Mouse (Mus musculus) liver, embryonic 14.5 days (tissue): ENCODE measurements around the gene Myb.

Source experiments
- CTCF ChIP-seq: IDR thresholded peaks from 2 replicates; pipeline ENCODE4 v1.5.1; 2016; ENCODE audit warnings: antibody characterized with exemption, low read depth, control low read depth
- EP300 ChIP-seq: IDR thresholded peaks from 2 replicates; pipeline ENCODE4 v1.6.1; 2016; ENCODE audit warnings: antibody characterized with exemption, low read depth

DNA sequence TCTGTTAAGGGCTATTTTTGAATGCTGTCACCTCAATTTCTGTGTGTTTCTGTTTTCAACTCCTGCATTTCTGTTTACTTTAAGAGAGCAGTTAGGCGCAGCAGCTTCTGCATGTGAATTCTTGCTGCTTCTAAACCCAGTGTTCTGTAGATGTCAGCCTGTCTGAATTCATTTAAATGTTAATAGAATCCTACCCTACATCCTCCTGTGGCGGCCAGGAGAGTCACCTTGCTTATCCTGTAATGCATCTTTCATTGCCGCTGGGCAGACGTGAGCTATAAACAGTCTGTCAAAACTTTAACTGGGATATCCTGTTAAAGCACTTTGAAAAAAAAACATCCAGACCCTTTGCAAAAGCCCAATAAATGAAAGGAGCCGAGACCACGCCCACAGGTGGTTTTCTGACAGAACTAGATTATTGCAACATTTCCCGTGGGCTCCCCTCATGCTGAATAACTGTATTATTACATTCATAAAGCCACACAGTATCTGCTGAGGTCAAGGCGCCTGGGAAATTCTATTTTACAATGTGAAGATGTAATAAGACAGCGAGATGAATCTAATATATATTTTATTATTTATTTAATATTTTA is 29.8 kb downstream of the Myb start:
- TF ChIP-seq EP300 (no peak), CTCF (no peak)
